Comparison of ENCODE assay signal across 10 mouse cellular contexts in the genomic region with DNA sequence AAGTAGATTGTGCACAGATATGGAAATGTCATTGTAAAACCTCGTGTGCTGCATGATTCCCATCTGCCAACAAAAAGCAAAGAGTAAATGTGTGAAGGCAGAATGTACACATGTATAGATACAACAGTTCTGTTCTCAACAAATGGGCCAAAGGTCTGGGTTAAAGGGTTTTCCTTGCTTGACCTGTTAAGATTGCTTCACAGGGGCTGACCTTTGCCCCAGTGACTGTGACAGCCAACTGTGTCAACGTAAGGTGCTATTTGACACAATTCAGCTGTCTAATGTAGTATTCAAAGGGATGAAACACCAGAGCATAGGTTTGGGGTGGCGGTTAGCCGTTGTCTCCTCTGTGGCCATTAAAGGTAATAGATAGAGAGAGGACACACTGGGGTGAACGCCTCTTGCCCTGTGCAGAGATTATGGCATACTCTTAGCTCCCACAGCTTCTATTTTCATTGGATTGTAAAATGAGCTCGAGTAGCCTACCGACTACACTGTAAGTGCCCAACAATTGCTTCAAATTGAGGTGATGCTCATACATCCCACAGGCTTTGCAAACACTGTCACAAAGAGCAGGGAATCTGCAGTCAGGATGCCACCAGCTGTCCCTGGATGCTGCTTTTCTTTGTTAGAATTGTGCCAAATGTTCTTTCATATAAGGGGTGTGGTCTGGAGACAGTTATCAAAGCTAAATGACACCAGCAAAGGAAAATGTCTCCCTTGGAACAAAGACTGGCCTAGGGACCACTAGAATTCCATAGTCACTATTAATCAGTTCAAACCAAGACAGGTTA.
DNase-seq lines count a peak whose midpoint lies in the region; ATAC-seq lines count a peak whose summit lies in the region.
"Had no signal": no experiment of that assay in that cellular context is flagged by ENCODE, and none has a peak within 500 bp of the region (broad histone marks: within the 10 kb centered on the region; RNA-seq: fewer than 3 reads in every experiment).

No protein-coding gene starts in this region.

- 33% methylated on average over 7 of the region's 7 CpGs for WGBS in kidney, embryonic 15.5 days
- WGBS in midbrain, embryonic 10.5 days: 60% methylated on average over 7 of the region's 7 CpGs
- 56% methylated on average over 7 of the region's 7 CpGs for WGBS in midbrain, embryonic 16.5 days
- WGBS in hindbrain, embryonic 11.5 days: 52% methylated on average over 7 of the region's 7 CpGs
- 41% methylated on average over 7 of the region's 7 CpGs for WGBS in neural tube, embryonic 15.5 days

- H3K27me3 ChIP-seq in kidney, embryonic 15.5 days: no peaks in the 10 kb centered on the region
- no peaks in the 10 kb centered on the region for H3K27me3 ChIP-seq in midbrain, embryonic 10.5 days (ENCODE audit: low read depth, poor library complexity, severe bottlenecking)
- H3K27me3 ChIP-seq in midbrain, embryonic 16.5 days (ENCODE audit: control insufficient read depth, insufficient read depth, low read depth, low read length): no peaks in the 10 kb centered on the region
- no peaks in the 10 kb centered on the region for H3K27me3 ChIP-seq in hindbrain, embryonic 11.5 days (ENCODE audit: control insufficient read depth, insufficient read depth, low read length)
- H3K27me3 ChIP-seq in neural tube, embryonic 15.5 days (replicated peaks): no peaks in the 10 kb centered on the region
- H3K27me3 ChIP-seq: CH12.LX had no signal

- H3K9me3 ChIP-seq in kidney, embryonic 15.5 days (replicated peaks): no peaks in the 10 kb centered on the region
- H3K9me3 ChIP-seq in midbrain, embryonic 10.5 days (replicated peaks): no peaks in the 10 kb centered on the region
- no peaks in the 10 kb centered on the region for H3K9me3 ChIP-seq in midbrain, embryonic 16.5 days (replicated peaks; ENCODE audit: control insufficient read depth, low read length, poor library complexity, severe bottlenecking)
- H3K9me3 ChIP-seq in hindbrain, embryonic 11.5 days (ENCODE audit: control insufficient read depth, low read length): no peaks in the 10 kb centered on the region
- no peaks in the 10 kb centered on the region for H3K9me3 ChIP-seq in neural tube, embryonic 15.5 days (replicated peaks)
- H3K9me3 ChIP-seq: limb, embryonic 10.5 days had no signal

- no peak for ATAC-seq in kidney, embryonic 15.5 days (replicated peaks; ENCODE audit: low FRiP score)
- ATAC-seq in midbrain, embryonic 16.5 days: no peak
- no peak for ATAC-seq in hindbrain, embryonic 11.5 days (ENCODE audit: low FRiP score)
- no peak for ATAC-seq in neural tube, embryonic 15.5 days (ENCODE audit: low FRiP score)

- no peaks in the 10 kb centered on the region for H3K36me3 ChIP-seq in kidney, embryonic 15.5 days
- H3K36me3 ChIP-seq in midbrain, embryonic 10.5 days: no peaks in the 10 kb centered on the region
- no peaks in the 10 kb centered on the region for H3K36me3 ChIP-seq in midbrain, embryonic 16.5 days (ENCODE audit: control insufficient read depth, insufficient read depth, low read length)
- H3K36me3 ChIP-seq in hindbrain, embryonic 11.5 days (ENCODE audit: control insufficient read depth, insufficient read depth, low read length): no peaks in the 10 kb centered on the region
- no peaks in the 10 kb centered on the region for H3K36me3 ChIP-seq in neural tube, embryonic 15.5 days
- H3K36me3 ChIP-seq: limb, embryonic 10.5 days had no signal

- no peak overlapping the region for H3K27ac ChIP-seq in kidney, embryonic 15.5 days
- H3K27ac ChIP-seq in midbrain, embryonic 10.5 days (replicated peaks): peak overlapping the region; percentile 38
- H3K27ac ChIP-seq in midbrain, embryonic 16.5 days (ENCODE audit: low read length): no peak overlapping the region
- 0 out of 2 replicates have a peak overlapping the region, but pooled peaks have one; percentile 42 for H3K27ac ChIP-seq in hindbrain, embryonic 11.5 days (ENCODE audit: low read depth, low read length)
- peak overlapping the region; percentile 67 for H3K27ac ChIP-seq in neural tube, embryonic 15.5 days (replicated peaks)
- H3K27ac ChIP-seq: limb, embryonic 10.5 days had no signal

- no peaks in the 10 kb centered on the region for H3K4me1 ChIP-seq in kidney, embryonic 15.5 days
- peaks cover 12% of the 10 kb centered on the region for H3K4me1 ChIP-seq in midbrain, embryonic 10.5 days
- peaks cover 5% of the 10 kb centered on the region; the same call in 1 of the 2 replicates for H3K4me1 ChIP-seq in midbrain, embryonic 16.5 days (ENCODE audit: control insufficient read depth, insufficient read depth, low read length)
- peaks cover 5% of the 10 kb centered on the region; the same call in 1 of the 2 replicates for H3K4me1 ChIP-seq in hindbrain, embryonic 11.5 days (replicated peaks; ENCODE audit: control insufficient read depth, insufficient read depth, low read length)
- peaks cover 14% of the 10 kb centered on the region for H3K4me1 ChIP-seq in neural tube, embryonic 15.5 days
- H3K4me1 ChIP-seq: limb, embryonic 10.5 days had no signal

- H3K4me3 ChIP-seq in kidney, embryonic 15.5 days (replicated peaks): no peak overlapping the region
- H3K4me3 ChIP-seq in midbrain, embryonic 10.5 days: no peak overlapping the region
- H3K4me3 ChIP-seq in midbrain, embryonic 16.5 days (ENCODE audit: low read depth, low read length): no peak overlapping the region
- H3K4me3 ChIP-seq in hindbrain, embryonic 11.5 days (ENCODE audit: low read depth, low read length): no peak overlapping the region
- no peak overlapping the region for H3K4me3 ChIP-seq in neural tube, embryonic 15.5 days (replicated peaks)
- H3K4me3 ChIP-seq: limb, embryonic 10.5 days had no signal

- no peak overlapping the region for H3K4me2 ChIP-seq in kidney, embryonic 15.5 days
- H3K4me2 ChIP-seq in midbrain, embryonic 16.5 days (ENCODE audit: low read length): no peak overlapping the region
- H3K4me2 ChIP-seq in hindbrain, embryonic 11.5 days (replicated peaks; ENCODE audit: low read depth, low read length): no peak overlapping the region
- H3K4me2 ChIP-seq in neural tube, embryonic 15.5 days: no peak overlapping the region

- DNase-seq in kidney, adult 18-20 months: peak; percentile 21
- DNase-seq in midbrain, embryonic 10.5 days (ENCODE audit: low spot score): no peak
- DNase-seq in hindbrain, embryonic 11.5 days (ENCODE audit: low spot score): no peak
- DNase-seq in thymus, adult 18-20 months: no peak
- no peak for DNase-seq in thymus, postnatal 36 days

- no peak overlapping the region for H3K9ac ChIP-seq in kidney, embryonic 15.5 days
- H3K9ac ChIP-seq in midbrain, embryonic 16.5 days (ENCODE audit: low read depth, low read length): no peak overlapping the region
- H3K9ac ChIP-seq in hindbrain, embryonic 11.5 days (ENCODE audit: low read depth, low read length): no peak overlapping the region
- no peak overlapping the region for H3K9ac ChIP-seq in neural tube, embryonic 15.5 days (replicated peaks)

Comparison
In these comparisons a context has a peak if more than half of its experiments do, and no peak if none do; other contexts are left out.
1. H3K27ac ChIP-seq: peak in midbrain, embryonic 10.5 days (single experiment), hindbrain, embryonic 11.5 days (single experiment) and neural tube, embryonic 15.5 days (single experiment); none in kidney, embryonic 15.5 days (single experiment) and midbrain, embryonic 16.5 days (single experiment).